Mouse (Mus musculus): ENCODE data around the gene Map7d1. TPM values are rescaled to one million over a fixed set of nuclear protein-coding genes. Genes with fewer than 3 reads are reported as not detected.

The Map7d1 gene
- polyA plus RNA-seq, 1 experiment from 2014 or later, result 58.2 TPM

- ATAC-seq, result no peak
- Histone ChIP-seq H3K27me3 (no peaks in the 10 kb centered on the region), H3K4me1 (peaks cover 16% of the 10 kb centered on the region; the same call in 1 of the 2 replicates), H3K4me2 (no peak overlapping the region), H3K36me3 (ENCODE audit: poor library complexity, severe bottlenecking) (peaks cover 40% of the 10 kb centered on the region), H3K4me3 (no peak overlapping the region), H3K9me3 (replicated peaks) (no peaks in the 10 kb centered on the region), H3K27ac (no peak overlapping the region), H3K9ac (no peak overlapping the region)
Measured at GRCm38 (mm10) chr4:126194216-126194615, 61.9 kb downstream of the Map7d1 start.

- H3K4me1 ChIP-seq, result no peaks in the 10 kb centered on the region
- H3K27ac ChIP-seq, result no peak overlapping the region
- H3K4me3 ChIP-seq, result no peak overlapping the region
- H3K36me3 ChIP-seq (ENCODE audit: poor library complexity, severe bottlenecking), result peaks cover 44% of the 10 kb centered on the region
- WGBS, result 95% methylated on average over 2 of the region's 2 CpGs
- no peak overlapping the region for H3K4me2 ChIP-seq
- no peak for ATAC-seq
- no peaks in the 10 kb centered on the region for H3K9me3 ChIP-seq (replicated peaks)
- H3K27me3 ChIP-seq, result no peaks in the 10 kb centered on the region
- H3K9ac ChIP-seq, result no peak overlapping the region
Measured at GRCm38 (mm10) chr4:126190636-126191035, 65.5 kb downstream of the Map7d1 start.

- Histone ChIP-seq H3K4me3 (no peak overlapping the region), H3K9me3 (replicated peaks) (no peaks in the 10 kb centered on the region), H3K27ac (no peak overlapping the region), H3K4me2 (no peak overlapping the region), H3K36me3 (ENCODE audit: poor library complexity, severe bottlenecking) (peaks cover 41% of the 10 kb centered on the region), H3K27me3 (no peaks in the 10 kb centered on the region), H3K4me1 (no peaks in the 10 kb centered on the region), H3K9ac (no peak overlapping the region)
- ATAC-seq, result no peak
- 95% methylated on average over 3 of the region's 3 CpGs for WGBS
Measured at GRCm38 (mm10) chr4:126187096-126187495, 69.0 kb downstream of the Map7d1 start.

GRCm38 (mm10) chr4:126183034-126183433 is 73.1 kb downstream of the Map7d1 start:
- Histone ChIP-seq H3K36me3 (ENCODE audit: poor library complexity, severe bottlenecking) (peaks cover 51% of the 10 kb centered on the region), H3K4me2 (no peak overlapping the region), H3K27me3 (no peaks in the 10 kb centered on the region), H3K9me3 (replicated peaks) (no peaks in the 10 kb centered on the region), H3K9ac (no peak overlapping the region), H3K27ac (no peak overlapping the region), H3K4me3 (no peak overlapping the region), H3K4me1 (no peaks in the 10 kb centered on the region)
- WGBS, result 91% methylated on average over 5 of the region's 5 CpGs
- ATAC-seq, result no peak

Other genes with a start within 250 kb of the Map7d1 start
- gene Csf3r, start 231.8 kb downstream of the Map7d1 start, polyA plus RNA-seq (2015; fragmentation: Nextera tagmentation; extraction: Ambion mirVana), result 0.10 and 0.21 TPM in 2 replicates
- gene Mrps15, start 209.4 kb downstream of the Map7d1 start, polyA plus RNA-seq (2015; fragmentation: Nextera tagmentation; extraction: Ambion mirVana), result 122 and 125 TPM in 2 replicates
- 27.8 and 37.7 TPM in 2 replicates for gene Oscp1, start 197.8 kb downstream of the Map7d1 start, polyA plus RNA-seq (2015; fragmentation: Nextera tagmentation; extraction: Ambion mirVana)
- 55.9 and 56.0 TPM in 2 replicates for gene Lsm10, start 159.7 kb downstream of the Map7d1 start, polyA plus RNA-seq (2015; fragmentation: Nextera tagmentation; extraction: Ambion mirVana)
- gene Stk40, start 152.4 kb downstream of the Map7d1 start, polyA plus RNA-seq (2015; fragmentation: Nextera tagmentation; extraction: Ambion mirVana), result 34.2 and 36.1 TPM in 2 replicates
- 7.9 and 8.1 TPM in 2 replicates for gene Eva1b, start 108.6 kb downstream of the Map7d1 start, polyA plus RNA-seq (2015; fragmentation: Nextera tagmentation; extraction: Ambion mirVana)
- 0.39 and 0.41 TPM in 2 replicates for gene Sh3d21, start 92.9 kb downstream of the Map7d1 start, polyA plus RNA-seq (2015; fragmentation: Nextera tagmentation; extraction: Ambion mirVana)
- gene Thrap3, start 53.6 kb downstream of the Map7d1 start, polyA plus RNA-seq (2015; fragmentation: Nextera tagmentation; extraction: Ambion mirVana), result 194 and 202 TPM in 2 replicates
- 141 and 143 TPM in 2 replicates for gene Trappc3, start 6.0 kb upstream of the Map7d1 start, polyA plus RNA-seq (2015; fragmentation: Nextera tagmentation; extraction: Ambion mirVana)
- gene Col8a2, start 30.4 kb upstream of the Map7d1 start, polyA plus RNA-seq (2015; fragmentation: Nextera tagmentation; extraction: Ambion mirVana), result 0.96 and 1.4 TPM in 2 replicates
- 70.9 and 81.6 TPM in 2 replicates for gene Adprhl2, start 65.4 kb upstream of the Map7d1 start, polyA plus RNA-seq (2015; fragmentation: Nextera tagmentation; extraction: Ambion mirVana)
- gene Tekt2, start 69.3 kb upstream of the Map7d1 start, polyA plus RNA-seq (2015; fragmentation: Nextera tagmentation; extraction: Ambion mirVana), result 10.0 and 11.2 TPM in 2 replicates
- gene Ago3, start 173.2 kb upstream of the Map7d1 start, polyA plus RNA-seq (2015; fragmentation: Nextera tagmentation; extraction: Ambion mirVana), result 17.2 and 17.6 TPM in 2 replicates
- 18.5 and 21.9 TPM in 2 replicates for gene Ago1, start 212.2 kb upstream of the Map7d1 start, polyA plus RNA-seq (2015; fragmentation: Nextera tagmentation; extraction: Ambion mirVana)

Measured in forebrain, embryonic 13.5 days (tissue).